Mouse (Mus musculus): ENCODE results near the gene BC037034.

DNA sequence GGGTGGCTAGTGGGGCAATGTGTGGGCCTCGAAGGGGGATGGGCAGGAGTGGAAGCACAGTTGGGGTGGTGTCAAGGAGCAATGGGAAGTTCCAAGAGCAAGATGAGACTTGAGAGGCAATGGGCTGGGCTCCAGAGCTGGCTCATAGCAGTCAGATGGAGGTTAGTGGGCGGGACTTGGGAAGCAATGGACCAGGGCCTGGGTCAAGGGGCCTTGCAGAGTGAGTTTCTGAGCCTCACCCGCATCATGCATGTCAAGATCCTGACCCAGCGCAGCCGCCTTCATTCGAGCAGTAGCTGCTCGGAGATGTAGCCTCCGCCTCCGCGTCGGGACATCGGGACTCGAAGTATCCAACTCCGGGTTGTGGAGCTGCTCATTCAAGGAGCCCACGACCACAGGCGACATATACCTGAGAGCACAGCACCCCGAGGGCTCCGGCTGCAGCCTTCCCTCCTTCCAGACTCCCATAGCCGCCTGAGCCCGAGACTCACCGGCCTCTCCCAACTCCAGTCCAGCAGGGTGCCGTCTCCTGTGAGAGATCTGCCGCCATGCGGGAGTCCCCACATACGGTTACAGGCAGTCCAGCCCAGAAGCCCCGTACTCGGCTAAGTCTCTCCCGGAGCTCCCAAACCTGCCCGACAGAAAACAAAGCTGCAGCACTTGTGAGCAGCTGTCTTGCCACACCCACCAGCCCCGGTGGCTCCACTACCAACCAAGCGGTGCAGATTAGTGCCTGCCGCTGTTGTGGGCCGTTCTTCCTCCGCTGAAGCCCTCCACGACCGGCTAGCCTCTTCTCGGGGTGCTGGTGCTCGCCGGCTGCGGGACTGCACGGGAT, 11.6 kb upstream of the BC037034 start:
- TF ChIP-seq POLR2A (IDR thresholded peaks at IDR 0.05; ENCODE audit: insufficient read depth, low read depth, low read length): no peak
- TF ChIP-seq CTCF (IDR thresholded peaks at IDR 0.05): no peak
- TF ChIP-seq EP300 (IDR thresholded peaks at IDR 0.05; ENCODE audit: insufficient read depth, low read depth, low read length): no peak
